Mouse (Mus musculus) heart, postnatal 4 days (tissue): ENCODE data around the gene Fam171a1. TPM values are rescaled to one million over a fixed set of nuclear protein-coding genes. Genes with fewer than 3 reads are reported as not detected.

Source experiments
- DNase-seq: peaks from one replicate; pipeline ENCODE4 v3.0.0; 2021
- microRNA-seq, 2 experiments: library from miRNA; unstranded; fragments of <30 nt; microRNA quantifications; one replicate each; pipeline ENCODE4 v1.2.0; 2021 to 2022
- total RNA-seq, 2 experiments: library from RNA; stranded (reverse); gene quantifications; 2 replicates each; pipeline ENCODE4 v1.2.3; 2021

Gene Fam171a1
- total RNA-seq, 2 experiments from 2014 or later = 36.0 to 36.5 TPM

GRCm38 (mm10) chr2:3276106-3276505 is 162.1 kb downstream of the Fam171a1 start:
- DNase-seq = no peak

Small RNA genes within 50 kb of the gene (microRNA-seq; reads per million reads assigned to microRNA genes)
- 0 reads per million in 2 experiments for gene Gm27306

Other genes with a start within 250 kb of the Fam171a1 start
- 10 to 100 TPM; 19.2 to 19.9 TPM for gene Nmt2, start 170.0 kb downstream of the Fam171a1 start, total RNA-seq
- 1 to 10 TPM; 6.7 to 7.2 TPM for gene Rpp38, start 218.4 kb downstream of the Fam171a1 start, total RNA-seq
- gene Acbd7, start 221.9 kb downstream of the Fam171a1 start, total RNA-seq = under 1 TPM in 1 of 2 experiments, not detected in 1; 0.56 TPM